Mouse (Mus musculus) stomach, postnatal 0 days (tissue): ENCODE measurements at regions not wholly inside any gene's neighbourhood (a gene's known extent, or its start where the extent isn't known, plus 50 kb on each side); places are given as distances from the start of the nearest gene placed in this dataset.

Experiments used
- CTCF ChIP-seq: IDR thresholded peaks from 2 replicates; pipeline ENCODE4 v1.5.1; 2016; ENCODE audit warnings: antibody characterized with exemption, low read depth, mild to moderate bottlenecking, moderate library complexity
- EP300 ChIP-seq: optimal IDR thresholded peaks from 2 replicates; pipeline ENCODE3; 2016; ENCODE audit warnings: antibody characterized with exemption

DNA sequence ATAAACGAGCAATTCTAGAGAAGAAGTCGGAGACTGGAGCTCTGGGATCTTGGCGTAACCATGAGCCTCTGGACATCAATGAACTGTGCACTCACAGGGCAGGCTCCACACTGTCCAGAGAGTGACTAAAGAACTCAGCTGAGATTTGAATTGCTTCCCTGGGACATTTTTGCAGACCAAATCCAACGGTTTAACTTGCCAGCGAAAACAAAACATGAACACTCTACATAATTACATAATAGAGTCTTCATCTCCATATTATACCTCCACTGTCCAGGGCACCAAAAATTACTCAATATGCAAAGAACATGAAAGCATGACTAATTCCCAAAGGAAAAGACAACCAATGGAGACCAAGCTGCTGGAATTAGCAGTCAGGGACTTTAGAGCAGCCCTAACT lies 119.9 kb upstream of the Mrps22 start:
- TF ChIP-seq EP300 (no peak), CTCF (no peak)
